Mouse (Mus musculus) 3134 (cell line): ENCODE results near the gene Otos.
A peak's percentile ranks its signal among the peaks of the same experiment; 100 is the strongest.

Experiments
- DNase-seq: peaks from one replicate; pipeline ENCODE4 v3.0.0-alpha.2; 2011; ENCODE audit warnings: low spot score; ENCODE audit not compliant: insufficient read length; ENCODE audit errors: extremely low read depth

Otos gene

DNA sequence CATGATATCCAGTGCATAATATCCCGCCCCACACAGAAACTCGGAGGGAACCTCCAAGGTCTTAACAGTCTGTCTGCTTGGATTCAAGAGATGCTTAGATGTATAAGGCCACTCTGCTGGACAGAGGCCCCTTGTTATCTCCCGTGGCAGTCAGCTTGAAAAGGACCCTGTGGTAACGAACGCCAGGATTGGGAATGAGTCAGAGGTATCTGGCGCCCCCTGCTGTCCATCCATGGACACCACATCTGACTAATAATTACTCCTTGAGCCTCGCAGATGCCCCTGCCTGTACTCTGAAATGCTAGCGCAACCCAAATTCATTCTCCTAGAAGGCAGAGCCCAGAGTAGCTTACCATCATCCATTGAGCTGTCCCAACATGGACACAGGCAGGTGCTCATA, 889 bp downstream of the Otos start:
- peak; percentile 52 for DNase-seq

GRCm38 (mm10) chr1:92647026-92647425, 1.6 kb downstream of the Otos start:
- DNase-seq: no peak

DNA sequence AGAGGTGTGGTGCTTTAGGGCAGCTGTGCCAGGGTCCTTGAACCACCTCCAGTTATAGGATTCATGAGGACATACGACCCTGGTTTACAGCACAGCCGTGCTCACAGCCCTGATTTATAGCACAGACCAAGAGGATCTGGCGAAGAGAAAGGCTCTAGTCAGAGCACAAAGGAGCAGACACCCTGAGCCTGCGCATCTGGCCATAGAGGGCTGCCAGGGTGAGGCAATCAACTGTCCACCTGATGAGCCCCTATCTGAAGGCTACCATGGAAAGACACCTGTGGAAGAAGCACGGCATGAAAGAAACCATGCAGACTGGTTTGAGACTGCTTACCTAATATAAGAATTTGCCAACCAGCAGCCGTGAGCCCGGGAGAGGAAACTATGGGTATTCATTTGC, 2.0 kb downstream of the Otos start:
- DNase-seq: no peak

GRCm38 (mm10) chr1:92646111-92646510, 2.5 kb downstream of the Otos start:
- DNase-seq: no peak

DNA sequence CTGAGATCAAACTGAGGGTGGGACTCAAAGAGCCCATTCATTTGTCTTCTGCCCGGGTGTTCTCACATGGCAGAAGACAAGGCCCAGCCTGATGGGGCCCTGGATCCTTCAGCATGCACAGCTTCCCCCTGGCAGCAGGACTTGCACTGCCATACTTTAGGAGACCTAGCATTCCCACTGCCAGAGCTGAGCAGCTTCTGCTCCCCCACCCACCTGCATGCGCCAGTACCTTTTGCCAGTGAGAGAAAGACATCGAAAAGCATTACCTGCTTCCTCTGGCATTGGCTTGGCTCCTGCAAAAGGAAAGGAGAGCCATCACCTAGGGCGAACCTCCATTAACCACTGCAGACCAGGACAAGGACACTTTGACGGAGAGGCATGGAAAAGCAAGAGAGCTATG, 3.7 kb downstream of the Otos start:
- no peak for DNase-seq

- DNase-seq: no peak
Measured at GRCm38 (mm10) chr1:92643691-92644090, 5.0 kb downstream of the Otos start.

GRCm38 (mm10) chr1:92641514-92642272, 6.9 kb downstream of the Otos start, which contains the start of gene Cops9:
TSS of gene Cops9 (minus strand) at chr1:92641985.
- DNase-seq: peak; percentile 90

GRCm38 (mm10) chr1:92640393-92640792, 8.2 kb downstream of the Otos start:
- no peak for DNase-seq

GRCm38 (mm10) chr1:92638736-92639135, 9.9 kb downstream of the Otos start:
- DNase-seq: no peak

- DNase-seq: no peak
Measured at GRCm38 (mm10) chr1:92638181-92638580, 10.5 kb downstream of the Otos start.

DNA sequence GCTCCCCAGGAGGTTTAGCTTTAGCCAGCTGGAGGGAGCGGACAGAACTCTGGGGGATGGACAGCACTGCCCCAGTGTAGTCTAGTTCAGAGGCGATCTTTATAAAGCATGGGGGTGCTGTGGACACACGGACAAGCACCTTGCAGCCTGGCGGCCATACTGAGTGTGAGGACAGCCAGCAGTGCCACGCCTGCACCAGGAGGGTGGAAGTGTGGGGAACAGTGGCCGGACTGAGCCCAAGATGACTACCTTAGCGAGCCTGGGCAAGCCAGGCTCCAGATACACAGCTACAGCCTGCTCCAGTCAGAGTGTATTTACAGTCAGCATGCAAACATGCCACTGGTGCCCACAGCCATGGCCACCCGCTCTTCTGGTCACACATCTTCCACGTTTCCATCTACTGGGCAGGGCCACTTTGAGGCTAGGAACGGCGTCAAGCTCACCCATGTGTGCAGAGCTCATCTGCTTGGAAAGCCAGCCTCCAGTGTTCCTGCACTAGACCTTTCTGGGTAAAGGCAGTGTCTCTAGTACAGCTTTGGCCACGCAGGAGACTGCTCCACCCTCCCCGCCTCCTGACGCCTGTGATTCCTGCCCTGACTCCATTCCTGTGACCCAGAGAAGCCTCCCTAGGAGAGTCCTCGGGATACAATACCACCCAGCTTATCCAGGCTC, 11.0 kb downstream of the Otos start:
- DNase-seq: no peak

- DNase-seq: no peak
Measured at GRCm38 (mm10) chr1:92636676-92637075, 12.0 kb downstream of the Otos start.

DNA sequence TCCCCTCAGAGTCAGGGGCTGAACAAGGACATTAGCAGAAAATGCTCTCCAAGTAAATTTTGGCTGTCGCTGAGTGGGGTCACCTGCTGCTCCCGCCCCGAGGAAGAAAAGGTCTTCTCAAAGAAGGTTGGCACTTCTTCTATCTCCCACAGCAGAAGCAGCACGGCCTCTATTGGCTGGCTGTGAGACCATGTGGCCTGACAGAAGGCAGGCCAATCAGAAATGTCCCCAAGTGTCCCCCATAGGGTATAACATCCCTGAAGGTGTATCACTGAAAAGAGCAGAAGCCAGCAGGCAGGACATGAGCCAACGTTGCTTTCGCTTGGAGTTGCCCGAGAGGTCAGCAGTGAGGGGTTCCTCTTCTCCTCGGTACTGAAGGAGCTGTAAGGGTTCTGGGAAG, 12.6 kb downstream of the Otos start:
- DNase-seq: no peak

DNA sequence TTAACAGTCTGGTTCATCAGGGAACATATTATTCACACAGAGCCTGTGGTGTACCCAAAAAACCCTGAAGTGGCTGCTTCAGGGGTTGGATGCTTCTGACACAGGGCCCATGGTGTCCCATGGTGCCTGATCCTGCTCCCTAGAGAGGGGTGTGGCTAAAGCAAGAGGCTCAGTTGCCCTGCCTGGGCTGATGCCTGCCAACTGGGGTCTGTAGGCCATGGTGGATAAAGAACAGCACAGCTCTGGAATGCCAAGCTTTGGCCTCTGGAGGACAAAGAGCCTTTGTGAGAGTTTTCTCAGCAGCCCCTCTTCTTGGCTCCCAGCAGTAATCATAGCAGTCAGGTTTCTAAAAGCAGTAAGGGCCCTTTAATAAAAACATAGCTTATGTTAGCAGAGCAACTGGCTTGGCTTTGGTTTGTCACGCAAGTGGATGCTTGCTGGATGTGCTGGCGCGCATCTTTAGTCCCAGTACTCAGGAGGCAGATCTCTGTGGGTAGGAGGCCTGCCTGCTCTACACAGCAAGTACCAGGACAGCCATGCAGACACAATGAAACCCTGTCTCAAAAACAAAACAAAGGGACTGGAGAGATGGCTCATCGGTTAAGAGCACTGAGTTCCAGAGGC, 13.6 kb downstream of the Otos start:
- peak; percentile 63 for DNase-seq

DNA sequence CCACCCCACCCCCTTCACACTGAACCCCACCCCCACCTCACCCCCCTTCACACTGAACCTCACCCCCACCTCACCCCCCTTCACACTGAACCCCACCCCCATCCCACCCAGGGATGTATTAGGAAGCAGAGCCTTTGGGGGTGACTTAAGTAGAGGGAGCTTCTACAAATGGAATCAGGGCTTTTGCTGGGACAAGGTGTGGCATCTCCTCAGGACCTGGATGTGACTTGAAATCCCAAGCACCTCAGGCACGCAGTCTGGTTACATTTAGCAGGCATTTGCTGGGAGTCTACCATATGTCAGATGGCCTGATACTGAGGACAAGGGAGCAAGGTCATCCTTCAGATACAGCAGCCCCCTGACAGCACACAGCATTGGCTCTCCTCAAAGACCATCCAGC, 14.1 kb downstream of the Otos start:
- no peak for DNase-seq

DNA sequence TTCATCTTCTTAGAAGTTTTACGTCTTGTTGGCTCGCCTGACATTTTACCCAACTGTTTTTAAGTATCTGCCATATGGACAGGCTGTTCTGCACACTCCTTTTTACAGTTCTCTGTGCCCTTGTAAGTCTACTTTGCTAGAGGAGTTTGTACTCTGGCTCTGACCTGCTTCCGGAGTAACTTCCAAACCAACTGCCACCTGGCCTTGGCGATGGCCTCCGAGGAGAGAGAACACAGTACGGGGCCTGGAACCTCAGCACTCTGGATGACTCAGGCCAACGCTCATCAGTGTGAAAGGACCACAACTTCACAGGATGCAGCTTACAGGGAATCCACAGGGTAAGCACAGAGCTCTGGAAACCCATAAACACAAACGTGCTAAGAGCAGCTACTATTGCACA, 14.9 kb downstream of the Otos start:
- no peak for DNase-seq

GRCm38 (mm10) chr1:92632948-92633347, 15.7 kb downstream of the Otos start:
- no peak for DNase-seq

DNA sequence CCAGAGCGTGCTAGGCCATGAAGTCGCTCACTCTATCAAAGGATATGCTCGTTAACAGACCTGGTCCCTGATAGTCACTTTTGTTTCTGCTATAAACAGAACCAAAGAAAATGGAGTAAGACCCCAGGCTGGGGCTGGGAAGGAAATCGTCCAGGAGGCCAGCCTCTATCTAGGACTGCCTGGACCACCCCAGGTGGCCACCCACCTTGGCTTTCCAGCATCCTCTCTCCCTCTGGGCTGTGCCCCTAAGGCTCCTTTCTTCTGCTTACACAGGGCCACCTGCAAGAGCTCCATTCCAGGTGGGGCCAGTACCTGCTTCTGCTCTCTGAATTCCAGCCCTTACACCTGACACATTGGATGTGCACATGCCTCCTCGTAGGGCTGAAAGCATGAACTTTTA, 16.4 kb downstream of the Otos start:
- DNase-seq: no peak

DNA sequence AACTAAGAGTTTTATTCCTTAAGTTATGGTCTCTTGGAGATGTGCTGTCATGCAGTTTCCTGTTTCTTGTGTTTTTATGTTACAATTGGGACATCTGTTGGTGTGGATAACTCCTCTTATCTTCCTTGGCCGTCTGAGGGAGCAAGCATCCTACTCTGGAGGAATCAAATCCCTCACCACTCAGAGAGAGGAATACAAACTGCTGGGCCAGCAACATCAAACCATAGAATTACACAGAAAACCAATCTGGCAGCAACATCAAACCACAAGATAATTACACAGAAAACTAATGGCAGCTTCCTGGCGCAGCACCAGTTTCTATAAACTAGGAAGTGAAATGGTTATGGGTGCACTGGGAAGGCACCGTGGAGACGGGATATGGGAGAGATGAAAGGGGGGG, 20.4 kb downstream of the Otos start:
- no peak for DNase-seq

GRCm38 (mm10) chr1:92618360-92618759, 30.3 kb downstream of the Otos start:
- no peak for DNase-seq

GRCm38 (mm10) chr1:92617488-92617887, 31.2 kb downstream of the Otos start, which contains the start of gene Olfr12:
TSS of gene Olfr12 (plus strand) at chr1:92617788.
- DNase-seq: no peak

DNA sequence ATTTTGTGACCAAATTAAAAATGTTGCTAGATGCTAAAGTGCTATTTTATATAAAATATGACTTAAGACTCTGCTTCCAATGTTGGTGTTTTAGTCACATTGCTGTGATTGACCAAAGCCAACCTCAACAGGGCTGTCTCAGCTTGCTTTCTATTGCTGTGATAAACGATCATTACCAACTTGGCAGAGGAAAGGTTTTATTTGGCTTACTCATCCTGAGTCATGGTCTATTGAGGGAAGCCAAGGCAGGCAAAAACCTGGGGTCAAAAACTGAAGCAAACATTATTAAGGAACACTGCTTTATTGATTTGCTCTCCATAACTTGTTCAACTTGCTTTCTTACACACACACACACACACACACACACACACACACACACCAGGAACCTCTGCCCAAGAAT, 32.6 kb downstream of the Otos start:
- peak; percentile 54 for DNase-seq
